Mouse (Mus musculus) right cerebral cortex, adult 18-20 months (tissue): ENCODE measurements at regions not wholly inside any gene's neighbourhood (a gene's known extent, or its start where the extent isn't known, plus 50 kb on each side); places are given as distances from the start of the nearest gene placed in this dataset.
A peak's percentile ranks its signal among the peaks of the same experiment; 100 is the strongest.

Experiments
- DNase-seq: peaks from one replicate; pipeline ENCODE4 v3.0.0; 2022; ENCODE audit warnings: mixed read lengths

DNA sequence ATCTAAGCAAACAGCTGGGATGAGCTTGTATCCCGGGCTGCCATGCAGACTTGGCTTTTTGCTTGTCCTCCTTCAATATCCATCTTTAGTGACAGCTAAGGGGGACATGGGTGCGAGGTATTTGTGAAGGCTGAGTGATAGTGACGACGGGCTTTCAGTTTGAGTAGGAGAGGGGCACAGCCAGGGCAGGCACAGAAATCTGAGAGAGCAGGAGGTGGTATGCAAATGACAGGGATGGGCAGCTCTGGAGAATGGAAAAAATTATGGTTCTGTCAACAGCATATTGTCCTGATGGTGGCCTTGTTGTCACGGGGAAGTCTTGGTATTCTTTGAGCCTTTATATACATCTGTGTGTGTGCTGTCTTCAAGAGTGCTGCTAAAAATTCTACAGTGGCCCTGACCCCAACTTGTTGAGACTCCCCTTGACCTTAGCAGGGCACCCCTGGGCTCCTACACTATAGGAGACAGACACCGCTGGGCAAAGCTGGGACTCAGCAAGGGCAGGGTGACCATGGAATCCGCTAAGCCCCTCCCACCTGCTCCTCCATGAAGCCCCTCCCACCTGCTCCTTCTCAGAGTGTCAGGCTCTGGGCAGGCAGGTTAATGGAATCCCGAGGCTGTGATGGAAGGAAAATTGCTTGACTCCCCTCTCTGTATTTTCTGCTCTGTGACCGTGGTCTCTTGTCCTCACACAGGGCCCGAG lies 156.1 kb downstream of the Matn1 start:
- DNase-seq, result no peak

DNA sequence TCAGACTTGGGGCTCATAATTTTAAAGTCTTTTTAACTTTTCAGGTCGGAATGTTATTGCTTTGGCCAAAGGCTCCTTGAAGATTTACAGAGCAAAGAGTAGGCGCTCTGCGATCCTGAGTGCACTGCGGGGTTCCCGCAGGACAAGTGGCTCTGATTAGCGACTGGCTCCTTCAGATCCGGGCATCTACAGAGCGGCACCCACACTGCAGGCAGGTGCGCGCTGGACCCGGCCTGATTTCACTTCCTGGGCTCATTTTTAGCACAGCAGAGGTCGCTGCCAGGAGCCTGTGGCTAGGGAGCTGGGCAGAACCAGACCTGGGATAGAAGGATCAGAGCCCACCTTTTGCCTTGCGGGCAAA lies 156.6 kb downstream of the Matn1 start:
- no peak for DNase-seq

DNA sequence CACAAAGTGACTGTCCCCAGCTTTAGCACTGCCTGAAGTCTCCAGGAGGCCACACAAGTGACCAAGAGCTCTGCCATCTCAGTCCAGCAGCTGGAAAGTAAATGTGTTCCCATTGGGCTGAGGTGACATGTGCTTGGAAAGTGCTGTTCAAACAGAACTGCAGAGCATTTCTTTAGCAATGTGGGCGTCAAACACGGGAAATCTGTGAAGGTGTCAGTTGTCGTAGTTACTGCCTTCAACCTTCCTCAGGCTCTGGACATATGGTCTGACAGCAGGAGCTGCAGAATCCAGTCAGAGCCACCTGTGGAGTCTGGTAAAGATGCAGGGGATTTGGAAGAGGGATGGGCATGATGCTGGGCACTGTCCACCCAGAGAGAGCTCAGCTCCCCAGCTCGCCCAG lies 158.0 kb downstream of the Matn1 start:
- DNase-seq, result peak; percentile 13

DNA sequence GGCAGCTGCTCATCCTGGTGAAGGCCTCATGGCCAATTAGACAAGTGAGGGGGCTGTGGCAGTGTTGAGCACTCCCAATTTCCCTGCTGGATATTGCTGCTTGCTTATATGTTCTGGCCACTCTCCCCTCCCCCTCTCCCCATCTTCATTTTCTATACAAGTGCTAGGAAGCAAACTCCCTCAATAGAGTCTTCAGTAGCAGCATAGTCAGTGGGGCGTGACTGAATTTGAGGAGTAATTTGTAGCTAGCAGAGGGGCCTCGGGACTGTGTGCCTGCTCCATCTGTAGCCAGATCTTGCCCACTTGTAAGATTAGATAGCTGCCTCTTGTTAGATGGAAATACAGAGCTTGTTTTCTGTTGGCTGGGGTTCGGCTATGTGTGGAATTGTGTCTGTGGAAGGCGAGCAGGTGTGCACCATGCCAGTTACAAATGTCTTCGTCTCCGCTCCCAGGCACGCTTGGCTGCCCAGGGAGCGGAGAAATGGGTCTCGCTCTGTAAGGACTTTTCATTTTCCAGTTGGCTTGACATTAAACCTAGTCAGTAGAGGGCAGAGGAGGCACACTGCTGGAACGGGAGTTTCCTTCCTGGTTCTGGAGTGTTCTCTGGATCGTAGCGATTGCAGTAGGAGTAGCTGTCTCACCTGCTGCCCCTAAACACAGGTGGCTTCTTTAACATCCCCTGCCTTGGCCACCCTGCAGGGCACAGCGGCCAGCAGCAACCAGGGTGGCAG lies 163.1 kb downstream of the Matn1 start:
- peak; percentile 13 for DNase-seq

DNA sequence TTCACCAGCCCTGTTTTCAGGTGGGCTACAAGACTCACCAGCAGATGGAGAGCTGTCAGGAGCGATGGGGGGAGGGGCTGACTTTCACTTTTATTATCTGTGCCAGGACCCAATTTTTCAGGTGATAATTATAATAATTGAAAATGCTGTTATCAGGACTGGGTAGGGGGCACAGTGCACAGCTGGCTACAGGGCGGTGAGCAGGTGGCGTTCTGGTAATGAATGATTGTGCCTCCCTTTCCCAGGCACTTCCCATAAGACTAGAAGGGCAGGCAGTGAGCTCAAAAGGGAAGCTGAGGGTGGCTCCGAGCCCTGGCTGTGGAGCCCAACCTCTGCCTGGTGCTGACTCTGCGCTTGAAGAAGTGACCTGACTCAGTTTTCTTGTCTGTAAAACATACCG lies 168.4 kb downstream of the Matn1 start:
- no peak for DNase-seq

DNA sequence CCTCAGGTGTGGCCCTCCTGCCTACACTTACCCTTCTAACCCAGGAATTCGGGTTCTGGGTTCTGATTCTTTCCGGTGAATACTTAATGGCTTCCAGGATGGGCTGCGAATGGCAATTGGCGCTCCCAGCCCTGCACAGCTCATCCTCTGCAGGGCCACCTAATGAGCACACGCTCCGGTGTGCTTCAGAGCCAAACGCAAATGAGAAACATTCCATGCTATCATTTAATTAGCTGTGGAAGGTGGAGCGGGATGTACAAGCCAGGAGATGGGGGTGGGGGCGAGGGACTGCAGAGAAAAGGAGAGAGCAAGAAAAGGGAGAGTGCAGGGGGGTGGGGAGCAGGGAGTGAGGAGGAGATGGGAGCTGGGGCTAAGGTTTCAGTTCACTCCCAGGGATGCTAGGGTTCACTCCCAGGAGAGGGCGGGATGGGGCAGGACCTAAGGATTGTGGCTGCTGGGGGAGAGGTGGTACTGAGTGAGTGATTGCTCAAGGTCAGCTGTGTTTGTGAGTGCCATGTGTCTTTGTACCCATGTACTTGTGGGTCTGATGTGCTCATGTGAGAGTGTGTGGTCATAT lies 169.6 kb downstream of the Matn1 start:
- DNase-seq, result no peak

DNA sequence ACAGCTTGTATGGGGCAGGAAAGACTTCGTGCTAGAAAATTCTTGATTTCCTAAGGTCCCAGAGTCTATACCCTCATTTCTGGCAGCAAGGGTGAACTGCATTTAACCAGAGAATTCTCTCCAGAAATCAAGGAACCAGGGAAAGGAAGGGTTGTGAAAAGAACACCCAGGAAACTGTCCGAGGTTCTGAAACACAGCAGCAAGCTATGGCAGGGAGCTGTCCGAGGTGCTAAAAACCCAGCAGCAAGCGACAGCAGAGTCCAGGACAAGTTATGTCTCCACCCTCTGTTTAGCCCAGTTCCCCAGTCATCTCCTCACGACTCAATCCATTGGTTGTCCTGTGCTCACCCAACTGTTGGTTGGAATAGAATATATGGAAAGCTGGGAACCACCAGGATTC lies 171.1 kb downstream of the Matn1 start:
- DNase-seq, result no peak

DNA sequence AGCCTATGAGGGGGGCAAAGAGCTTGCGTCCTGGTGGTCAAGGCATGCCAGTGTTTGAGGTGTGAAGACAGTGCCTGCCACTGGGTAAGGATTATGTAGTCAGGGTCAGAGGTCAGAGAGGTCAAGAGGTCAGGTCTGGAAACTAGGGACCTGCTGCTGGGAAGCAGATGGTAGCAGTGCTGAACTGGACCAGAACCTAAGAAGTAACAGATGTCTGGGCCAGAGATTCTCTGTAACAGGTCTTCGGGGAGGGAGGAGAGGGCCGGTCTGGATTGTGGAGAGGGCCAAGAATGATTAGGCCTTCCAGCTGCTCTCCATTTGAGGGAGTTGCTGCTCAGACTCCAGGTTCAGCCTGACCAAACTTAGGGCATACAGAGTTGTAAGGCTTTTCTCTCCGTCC lies 174.4 kb downstream of the Matn1 start:
- DNase-seq, result no peak

DNA sequence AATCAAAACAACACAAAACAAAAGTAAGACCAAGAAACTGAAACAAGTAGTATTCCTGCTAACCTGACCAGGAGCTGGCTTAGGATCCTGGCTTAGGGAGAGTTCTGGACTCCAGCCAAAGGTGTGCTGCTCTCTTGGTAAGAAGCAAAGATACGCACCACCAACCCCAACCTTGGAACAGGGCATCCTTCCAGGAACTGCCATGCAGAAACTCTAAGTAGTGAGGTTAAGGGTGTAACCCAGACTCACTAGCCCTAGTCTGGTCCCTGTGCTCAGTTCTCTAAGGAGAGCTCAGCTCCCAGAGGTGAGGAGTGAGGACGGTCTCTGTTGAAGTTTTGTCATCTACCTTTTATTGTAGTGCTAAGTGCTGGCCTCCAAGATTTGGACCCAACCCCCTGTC lies 175.4 kb downstream of the Matn1 start:
- no peak for DNase-seq

DNA sequence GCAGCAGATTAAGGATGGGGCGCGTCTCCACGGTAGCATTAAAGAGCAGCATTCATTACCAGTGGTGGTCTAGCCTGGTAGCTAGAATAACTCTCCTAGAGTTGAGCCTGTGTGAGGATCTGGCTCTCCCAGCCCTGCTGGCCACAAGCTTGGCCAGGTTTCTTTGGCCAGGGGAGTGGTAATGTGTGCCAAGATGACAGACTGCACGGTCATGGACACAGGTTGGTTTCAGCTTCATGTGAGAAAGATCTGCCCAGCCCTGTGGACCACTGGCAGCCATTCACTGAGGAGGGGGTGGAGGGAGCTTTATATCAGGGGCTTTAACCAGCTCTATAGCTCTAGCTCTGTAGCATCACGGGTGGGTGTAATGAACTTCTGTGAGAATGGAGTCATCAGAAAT lies 176.5 kb downstream of the Matn1 start:
- DNase-seq, result no peak

DNA sequence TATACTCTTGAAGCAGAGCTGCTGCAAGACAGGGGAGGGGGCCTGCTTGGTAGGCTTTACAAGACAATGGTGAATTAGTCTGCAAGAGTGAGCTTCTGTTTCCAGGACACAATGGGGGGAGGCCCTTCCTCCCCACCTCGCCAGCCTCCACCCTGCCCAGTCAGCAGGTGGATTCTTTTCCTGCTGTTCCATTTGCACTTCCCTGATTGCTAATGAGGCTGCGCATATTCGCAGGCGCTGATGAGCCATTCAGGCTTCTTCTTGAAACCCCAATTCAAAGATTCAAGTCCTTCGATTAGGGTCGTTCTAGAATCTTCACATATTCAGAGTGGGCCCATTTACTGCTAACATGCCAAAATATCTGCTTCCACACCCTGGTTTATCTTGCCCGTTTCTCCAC lies 181.8 kb downstream of the Matn1 start:
- no peak for DNase-seq

DNA sequence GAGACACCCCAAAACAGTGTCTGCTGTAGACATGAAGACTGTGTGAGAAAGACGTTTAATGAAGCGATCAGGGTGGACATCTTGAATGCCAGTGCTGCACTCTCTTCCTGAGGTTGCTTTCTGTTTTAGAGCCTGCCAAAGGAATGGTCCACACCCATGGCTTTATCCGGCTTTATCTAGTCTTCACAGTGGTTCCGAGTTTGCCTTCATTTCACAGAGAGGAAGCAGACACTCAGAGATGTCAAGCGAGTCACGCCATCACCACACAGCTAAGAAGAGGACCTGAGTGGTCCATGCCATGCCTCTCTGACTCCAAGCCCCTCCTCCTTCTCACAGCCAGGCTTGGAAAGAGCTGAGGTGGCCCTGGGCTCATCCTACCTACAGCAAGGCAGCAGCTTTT lies 182.7 kb downstream of the Matn1 start:
- DNase-seq, result no peak

DNA sequence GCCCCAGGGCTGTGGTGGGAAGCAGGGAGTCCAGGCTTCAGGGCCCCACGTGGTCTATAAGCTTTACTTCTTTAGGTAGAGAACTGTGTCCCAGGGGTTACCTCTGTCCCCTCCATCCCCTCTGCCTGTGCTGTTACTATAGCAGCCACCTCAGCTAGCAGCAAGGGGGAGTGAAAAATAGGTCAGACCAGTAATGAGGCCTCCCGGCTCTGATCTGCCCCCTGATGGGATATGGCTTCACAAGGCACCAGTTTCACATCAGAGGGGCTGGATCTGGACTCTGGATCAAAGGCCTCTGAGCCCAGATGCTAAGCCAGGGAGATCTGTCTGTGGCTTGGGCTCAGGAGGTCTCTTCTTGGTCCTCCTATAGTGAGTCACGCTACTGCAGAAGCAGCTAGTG lies 184.5 kb downstream of the Matn1 start:
- DNase-seq, result no peak

DNA sequence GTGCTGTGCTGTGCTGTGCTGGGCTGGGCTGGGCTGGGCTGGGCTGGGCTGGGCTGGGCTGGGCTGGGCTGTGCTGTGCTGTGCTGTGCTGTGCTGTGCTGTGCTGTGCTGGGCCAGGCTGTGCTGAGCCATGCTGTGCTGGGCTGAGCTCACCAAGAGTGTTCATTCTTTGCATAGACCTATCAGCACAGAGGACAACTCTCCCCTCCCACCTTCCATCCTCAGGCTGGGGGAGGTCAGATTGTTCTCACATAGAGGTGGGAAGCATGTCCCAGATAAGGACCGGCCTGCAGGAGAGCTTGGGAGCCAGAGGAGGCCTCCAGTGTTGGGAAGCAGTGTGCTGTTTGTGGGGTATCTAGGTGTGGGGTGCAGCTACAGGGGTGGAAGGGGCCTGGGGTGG lies 188.0 kb downstream of the Matn1 start:
- DNase-seq, result no peak

DNA sequence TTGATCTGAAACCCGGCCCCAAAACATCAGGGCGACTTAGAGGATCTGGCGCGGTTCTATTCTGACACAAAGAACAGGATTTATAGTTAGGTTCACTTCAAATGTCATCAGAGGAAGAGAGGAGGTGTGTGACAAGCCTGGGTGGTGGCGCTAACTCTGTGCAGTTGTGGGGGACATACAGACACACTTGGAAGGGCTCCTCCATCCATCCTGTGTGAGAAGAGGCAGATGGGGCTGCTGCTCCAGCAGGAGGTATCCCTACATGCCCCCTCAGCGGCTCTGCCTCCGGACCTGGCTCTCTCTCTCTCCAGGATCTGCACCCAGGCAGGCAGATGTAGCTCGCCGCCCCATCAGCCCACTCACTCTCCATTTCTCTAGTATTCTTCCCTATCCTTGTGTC lies 188.6 kb downstream of the Matn1 start:
- DNase-seq, result peak; percentile 38

DNA sequence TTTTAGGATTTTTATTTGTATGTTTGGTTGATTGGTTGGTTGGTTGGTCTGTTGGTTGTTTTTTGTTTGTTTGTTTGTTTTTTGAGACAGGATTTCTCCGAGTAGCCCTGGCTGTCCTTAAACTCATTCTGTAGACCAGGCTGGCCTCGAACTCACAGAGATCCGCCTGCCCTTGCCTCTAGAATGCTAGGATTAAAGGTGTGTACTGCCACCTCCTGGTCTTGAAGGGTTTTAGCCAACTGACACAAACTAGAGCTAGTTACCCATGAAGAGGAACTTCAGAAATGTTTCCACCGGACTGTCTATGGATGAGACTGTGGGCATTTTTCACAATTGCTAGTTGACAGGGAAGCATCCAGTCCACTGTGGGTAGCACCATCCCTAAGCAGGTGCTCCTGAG lies 191.7 kb downstream of the Matn1 start:
- no peak for DNase-seq

DNA sequence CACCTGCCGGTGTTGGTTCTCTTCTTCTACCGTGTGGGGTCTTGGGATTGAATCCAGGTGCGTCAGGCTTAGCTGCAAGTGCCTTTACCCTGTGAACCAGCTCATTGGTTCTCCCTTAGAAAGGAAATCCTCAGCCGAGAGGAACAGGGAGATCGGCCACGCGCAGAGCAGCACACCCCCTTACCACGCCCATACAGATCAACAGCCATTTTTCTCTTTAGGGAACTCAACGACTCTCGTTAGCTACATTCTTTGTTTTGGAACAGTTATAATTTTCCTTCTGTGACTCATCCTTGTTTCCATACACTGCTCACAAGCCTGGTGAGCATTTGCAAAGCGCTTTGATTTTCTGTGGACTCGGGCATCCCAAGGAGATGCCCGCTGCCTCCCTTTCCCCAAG lies 194.7 kb downstream of the Matn1 start:
- no peak for DNase-seq

DNA sequence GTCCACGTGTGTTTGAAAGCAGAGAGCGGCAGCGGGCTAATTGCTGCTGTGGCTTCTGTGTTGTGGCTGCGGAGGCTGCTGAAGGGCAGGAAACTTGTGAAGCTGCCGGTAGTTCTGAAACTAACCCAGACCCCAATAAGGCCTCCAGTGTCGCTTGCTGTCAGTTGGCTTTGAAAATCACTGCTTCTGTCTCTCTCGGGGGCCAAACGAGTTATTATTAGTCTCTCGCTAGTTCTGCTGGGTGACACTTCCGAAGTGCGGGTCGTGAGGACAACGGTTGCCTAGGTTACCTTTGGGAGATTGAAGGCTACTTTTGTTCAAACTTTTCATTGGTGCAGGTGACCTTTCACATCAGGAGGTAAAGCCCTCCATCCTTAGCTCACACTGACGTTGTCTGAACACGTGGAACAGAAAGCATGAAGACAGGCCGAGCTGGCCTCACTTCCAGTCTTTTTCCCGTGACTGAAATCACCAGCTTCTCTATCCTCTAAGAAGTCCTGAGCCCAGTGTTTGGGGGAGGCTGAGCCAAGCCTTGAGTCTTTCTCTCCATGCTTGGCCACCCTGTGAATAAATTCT lies 197.8 kb downstream of the Matn1 start:
- no peak for DNase-seq

DNA sequence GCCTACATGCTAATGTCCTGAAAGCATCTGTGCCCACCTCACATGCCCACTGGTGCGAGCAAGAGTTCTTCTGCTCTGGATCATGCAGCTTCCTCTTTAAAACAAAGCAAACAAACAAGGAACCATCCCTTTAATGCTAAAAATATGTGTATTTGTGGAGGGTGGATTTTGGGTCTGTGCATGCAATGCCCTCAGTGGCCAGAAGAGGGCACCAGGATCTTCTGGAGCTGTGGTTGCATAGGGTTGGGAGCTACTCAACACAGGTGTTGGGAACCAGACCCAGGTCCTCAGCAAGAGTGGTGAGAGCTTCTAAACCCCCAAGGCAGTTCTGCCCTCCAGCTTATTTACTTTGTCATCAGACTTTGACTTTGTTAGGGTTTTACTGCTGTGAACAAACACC lies 201.3 kb downstream of the Matn1 start:
- DNase-seq, result no peak

DNA sequence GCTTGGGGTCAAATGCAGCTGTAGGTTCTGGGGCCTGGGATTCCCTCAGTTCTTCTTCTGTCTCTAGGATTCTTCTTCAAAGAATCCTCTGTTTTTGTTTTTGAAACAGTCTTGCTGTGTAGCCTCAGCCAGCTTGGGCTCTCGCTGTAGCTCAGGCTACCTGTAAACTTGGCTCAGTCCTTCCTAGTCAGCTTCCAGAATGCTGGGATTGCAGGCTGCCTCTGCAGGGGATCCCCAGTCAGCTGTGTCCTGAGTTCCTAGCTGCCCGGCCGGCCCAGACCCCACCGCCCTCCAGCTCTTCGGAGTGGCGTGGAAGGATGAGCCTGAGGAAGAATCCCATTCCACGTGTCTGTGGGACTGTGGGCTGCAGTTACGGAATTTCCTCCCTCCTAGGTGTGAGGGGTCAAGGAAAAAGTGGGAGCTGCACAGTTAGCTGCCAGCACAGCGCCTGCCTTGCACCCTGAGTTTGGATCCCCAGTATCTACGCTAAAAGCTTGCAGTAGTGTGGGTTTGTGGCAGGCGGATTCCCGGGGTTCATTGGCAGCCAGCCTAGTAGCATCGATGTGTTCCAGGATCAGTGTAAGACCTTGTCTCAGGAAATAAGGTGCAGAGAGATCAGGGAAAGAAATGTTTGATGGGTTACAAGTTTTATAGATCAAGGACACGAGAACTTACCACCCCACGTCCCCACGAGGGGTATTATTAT lies 204.0 kb downstream of the Matn1 start:
- no peak for DNase-seq

DNA sequence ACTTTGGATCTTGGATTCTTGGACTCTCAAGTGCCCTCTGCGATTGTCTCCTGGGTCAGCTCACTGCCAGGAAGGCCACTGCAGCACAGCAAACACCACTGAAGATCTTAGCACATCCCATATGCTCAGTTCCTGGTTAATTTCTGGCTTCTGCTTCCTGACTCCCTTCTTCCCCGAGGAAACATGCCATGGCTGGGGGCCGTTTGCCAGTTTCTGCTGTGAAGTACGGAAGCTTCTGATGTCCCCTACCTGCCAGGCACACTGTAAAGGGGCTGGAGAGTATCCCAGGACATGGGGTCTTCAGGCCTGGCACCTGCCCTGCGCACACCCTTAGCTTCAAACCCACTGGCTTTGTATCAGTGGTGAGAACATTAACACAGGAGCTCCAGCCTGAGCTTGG lies 205.3 kb downstream of the Matn1 start:
- DNase-seq, result no peak

DNA sequence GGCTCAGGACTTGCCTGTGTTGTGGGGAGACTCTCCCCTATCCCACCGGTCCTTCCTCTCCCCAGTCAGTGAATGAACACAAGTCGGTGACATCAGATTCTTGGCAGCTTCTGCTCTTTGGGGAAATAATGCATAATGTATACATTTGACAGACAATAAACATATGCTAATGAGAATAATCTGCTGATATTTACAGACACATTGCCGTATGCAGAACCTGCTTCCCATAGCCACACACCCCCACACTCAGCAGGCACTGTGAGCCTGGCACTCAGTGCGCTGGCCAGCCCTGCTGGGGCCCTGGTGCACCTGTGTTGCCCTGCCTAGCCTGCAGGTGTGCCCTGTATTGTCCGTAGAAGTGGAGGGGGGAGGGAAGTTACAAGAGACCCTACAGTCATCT lies 215.5 kb downstream of the Matn1 start:
- no peak for DNase-seq

DNA sequence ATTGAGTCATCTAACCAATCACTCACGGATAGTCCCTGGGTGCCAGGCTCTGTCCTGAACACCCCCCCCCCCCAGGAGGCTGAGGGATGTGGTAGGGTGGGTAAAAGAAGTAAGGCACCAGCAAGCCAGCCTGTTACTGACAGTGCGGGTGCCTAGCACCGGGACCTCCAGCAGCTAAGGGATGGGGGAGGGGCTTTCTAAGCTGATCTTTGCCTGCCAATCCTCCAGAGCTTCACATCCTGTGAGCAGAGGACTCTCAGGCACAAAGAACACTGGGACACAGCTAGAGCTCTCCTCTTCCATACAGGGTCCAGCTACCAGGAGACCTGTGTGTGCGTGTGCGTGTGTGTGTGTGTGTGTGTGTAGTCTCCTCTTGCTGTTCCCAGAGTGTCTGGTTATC lies 215.9 kb downstream of the Matn1 start:
- DNase-seq, result no peak

DNA sequence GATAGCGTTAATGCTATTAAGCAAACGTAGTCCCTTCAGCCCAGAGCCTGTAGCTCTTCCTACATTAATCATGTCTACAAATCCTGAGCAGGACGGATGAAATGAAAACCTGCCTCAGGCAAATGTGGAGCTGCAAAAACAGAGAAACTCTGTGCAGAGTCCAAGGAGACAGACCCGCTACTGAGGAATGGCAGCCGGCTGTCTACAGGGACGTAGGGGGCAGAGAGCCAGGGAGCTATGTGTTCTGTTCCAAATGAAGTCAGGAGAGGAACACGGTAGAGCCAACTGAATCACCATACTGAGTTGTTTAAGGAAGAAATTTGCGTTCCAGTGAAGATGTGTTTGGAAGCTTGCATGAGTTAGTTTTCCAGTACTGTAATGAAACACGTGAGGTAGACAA lies 217.3 kb downstream of the Matn1 start:
- no peak for DNase-seq
